Mouse (Mus musculus) heart, postnatal 14 days (tissue): ENCODE data around the gene Nrxn2. TPM values are rescaled to one million over a fixed set of nuclear protein-coding genes. Genes with fewer than 3 reads are reported as not detected.

Experiments used
- DNase-seq, 2 experiments: peaks; one replicate each; pipeline ENCODE4 v3.0.0; 2021 to 2022
- intact Hi-C: fragments of 180-260 bp; cut with DNase I; formaldehyde crosslinking; loops from one replicate; pipeline ENCODE4 v1.15.1; 2025
- total RNA-seq, 2 experiments: library from RNA; stranded (reverse); gene quantifications; 2 replicates each; pipeline ENCODE4 v1.2.3; 2021

Nrxn2 gene
- total RNA-seq, 2 experiments from 2014 or later: 5.2 to 5.9 TPM

DNA sequence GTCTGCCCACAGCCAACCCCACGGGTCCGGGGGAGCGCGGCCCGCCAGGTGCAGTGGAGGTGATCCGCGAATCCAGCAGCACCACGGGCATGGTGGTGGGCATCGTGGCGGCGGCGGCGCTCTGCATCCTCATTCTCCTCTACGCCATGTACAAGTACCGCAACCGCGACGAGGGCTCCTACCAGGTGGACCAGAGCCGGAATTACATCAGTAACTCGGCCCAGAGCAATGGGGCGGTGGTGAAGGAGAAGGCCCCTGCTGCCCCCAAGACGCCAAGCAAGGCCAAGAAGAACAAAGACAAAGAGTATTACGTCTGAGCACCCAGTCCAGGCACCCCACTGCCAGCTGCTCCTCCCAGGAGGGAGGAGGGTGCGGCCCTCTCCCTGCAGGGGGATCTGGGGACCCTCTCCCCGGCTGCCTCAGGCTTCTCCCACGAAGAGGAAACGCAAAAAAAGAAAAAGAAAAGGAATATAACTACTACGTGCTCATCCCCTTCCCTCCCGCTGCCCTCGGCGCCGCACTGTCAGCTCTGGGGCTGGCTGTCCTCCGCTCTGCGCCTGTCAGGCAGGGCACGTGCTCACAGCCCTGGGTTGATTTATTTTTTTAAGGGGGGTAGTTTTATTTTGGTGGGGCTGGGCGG lies 113.4 kb downstream of the Nrxn2 start:
- DNase-seq: peak; percentile 30 to 38
- intact Hi-C loops: no loop called here

DNA sequence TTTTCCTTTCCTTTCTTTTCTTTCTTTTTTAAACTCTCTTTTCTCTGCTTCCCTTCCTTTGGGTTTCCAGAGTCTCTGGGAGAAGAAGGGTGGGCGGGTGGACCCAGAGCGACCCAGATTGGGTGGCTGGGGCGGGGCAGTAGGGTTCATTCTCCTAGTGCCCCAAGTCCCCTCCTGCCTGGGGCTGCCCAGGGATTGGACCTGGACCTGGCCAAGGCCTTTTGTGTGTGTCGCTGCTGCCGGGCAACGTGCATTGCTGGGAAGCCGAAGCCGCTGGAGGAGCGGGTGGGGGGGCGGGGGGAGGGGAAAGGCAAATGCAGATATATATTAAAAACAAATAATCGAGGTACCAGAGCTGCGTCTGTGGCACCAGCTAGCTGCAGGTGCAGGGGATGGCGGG lies 114.1 kb downstream of the Nrxn2 start:
- intact Hi-C loops: no loop called here
- peak; percentile 27 to 43 for DNase-seq

DNA sequence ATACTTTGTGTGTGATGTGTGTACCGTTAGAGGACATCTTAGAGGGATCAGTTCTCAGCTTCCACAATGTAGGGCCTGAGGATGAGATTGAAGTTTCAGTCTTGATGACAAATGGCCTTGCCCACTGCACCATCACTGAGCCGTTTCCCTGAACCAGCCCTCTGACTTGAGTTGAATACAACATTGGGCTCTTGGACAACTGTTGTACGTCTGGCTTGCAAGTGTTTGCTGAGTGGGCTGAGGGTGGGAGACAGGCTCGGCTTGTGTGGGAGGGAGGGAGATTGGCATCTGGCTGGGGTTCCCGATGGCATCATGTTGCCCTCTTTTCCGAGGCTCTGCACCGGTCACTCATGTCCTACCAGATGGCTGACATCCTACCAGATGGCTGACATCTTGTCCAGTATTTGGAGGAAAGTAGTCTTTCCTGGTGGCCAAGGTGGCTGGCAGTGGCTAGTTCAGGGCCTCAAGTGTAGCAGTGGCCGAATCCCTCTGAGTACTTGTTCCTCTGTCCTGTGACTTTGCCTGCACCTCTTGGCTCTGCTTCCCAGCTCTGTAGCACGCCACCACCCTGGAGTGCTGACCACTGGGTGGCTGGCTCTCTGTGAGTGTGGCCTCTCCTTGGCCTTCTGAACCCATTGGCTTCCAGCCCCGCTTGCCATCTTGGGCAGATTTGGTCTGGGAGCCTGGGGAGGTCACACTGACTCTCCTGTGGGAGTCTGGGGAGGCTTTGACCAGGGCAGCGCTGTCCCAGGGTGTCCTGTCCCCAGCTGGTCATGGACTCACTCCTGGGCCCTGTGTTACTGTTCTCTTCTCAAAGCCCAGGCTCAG lies 115.0 kb downstream of the Nrxn2 start:
- no peak for DNase-seq
- intact Hi-C loops: no loop called here

DNA sequence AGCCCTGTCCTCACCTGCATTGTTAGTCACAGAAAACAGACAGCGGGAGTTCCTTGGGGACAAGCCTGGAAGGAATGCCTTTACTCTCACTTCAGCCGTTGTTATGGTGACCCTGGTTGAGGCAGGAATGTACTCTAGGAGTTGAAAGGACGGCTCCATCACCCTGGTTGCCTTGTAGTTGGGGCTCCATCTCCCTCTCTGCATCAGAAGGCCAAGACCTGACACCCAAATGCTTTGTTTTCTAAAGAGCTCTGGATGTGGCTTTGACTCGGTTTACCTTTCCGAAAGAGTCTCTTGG lies 115.5 kb downstream of the Nrxn2 start:
- intact Hi-C loops: no loop called here
- no peak for DNase-seq

DNA sequence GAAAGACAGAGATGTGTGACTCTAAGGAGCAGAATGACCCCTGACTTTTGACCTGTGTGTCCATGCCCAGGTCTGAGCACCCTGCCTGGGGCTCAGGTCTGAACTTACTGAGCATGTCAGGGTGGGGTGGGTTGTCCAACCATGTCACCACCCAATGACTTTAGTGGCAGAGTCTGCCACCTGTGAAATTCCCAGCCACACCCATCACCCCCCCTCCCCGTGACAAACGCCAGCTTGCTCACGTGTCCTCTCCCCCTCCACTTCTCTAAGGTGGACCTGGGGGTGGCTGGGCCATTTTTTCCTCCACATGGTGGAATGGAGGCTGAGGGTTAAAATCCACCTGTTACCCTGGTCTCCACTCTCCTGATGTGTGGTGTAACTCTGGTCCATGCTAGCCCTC lies 117.7 kb downstream of the Nrxn2 start:
- DNase-seq: no peak
- intact Hi-C loops: no loop called here

DNA sequence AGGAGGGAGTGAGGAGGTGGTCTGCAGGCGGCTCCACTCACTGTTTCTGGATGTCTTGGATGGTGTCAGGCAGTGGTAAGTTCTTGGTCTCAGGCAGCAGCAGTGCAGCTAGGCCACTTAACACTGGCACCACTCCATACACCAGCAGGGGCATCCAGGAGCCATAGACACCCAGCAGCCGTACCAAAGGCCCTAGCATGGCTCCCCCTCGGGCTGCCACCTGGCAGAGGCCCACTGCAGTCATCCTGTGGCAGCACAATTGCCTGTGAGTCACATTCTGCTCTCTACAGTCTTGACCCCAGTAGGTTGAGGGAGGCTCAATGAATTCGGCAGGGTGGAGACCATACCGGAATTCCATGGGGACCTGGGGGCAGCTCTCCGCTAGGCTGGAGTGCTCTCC lies 118.2 kb downstream of the Nrxn2 start:
- no peak for DNase-seq
- intact Hi-C loops: no loop called here

DNA sequence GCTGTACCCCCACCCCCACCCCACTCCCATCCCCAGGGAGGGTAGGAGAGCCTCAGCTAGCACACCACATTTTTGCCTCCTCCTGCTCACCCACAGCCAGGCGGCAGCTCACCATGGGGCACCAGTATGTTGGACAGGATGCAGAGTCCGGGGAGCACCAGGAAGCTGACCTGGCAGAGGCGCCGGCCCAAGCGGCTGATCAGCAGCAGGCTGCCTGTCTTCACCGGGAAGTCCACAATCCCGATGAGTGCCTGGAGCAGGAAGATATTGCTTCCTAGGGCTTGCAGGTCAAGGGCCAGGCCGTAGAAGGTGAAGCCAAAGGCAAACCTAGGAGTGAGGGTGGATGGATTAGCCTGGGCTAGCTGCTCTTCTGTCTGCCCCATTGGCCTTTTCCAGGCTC lies 119.0 kb downstream of the Nrxn2 start:
- no peak for DNase-seq
- intact Hi-C loops: no loop called here

DNA sequence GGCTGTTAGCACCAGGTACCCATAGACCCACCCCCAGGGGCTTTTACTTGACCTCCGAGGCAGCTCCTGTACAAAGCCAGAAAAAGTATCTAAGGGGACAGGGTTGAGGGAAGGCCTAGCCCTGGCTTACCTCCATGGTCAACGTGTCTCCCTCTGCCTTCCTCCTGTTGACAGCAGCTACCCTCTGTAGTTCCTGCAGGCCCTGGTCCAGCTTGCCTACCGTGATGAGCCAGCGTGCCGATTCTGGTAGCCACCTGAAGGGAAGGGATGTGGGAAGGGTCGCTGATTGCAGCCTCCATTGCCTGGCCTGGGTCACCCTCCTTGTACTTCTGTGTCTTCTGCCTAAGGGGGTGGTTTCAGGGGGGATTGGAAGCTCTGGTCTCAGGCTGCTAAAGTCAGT lies 120.0 kb downstream of the Nrxn2 start:
- DNase-seq: no peak
- intact Hi-C loops: no loop called here

DNA sequence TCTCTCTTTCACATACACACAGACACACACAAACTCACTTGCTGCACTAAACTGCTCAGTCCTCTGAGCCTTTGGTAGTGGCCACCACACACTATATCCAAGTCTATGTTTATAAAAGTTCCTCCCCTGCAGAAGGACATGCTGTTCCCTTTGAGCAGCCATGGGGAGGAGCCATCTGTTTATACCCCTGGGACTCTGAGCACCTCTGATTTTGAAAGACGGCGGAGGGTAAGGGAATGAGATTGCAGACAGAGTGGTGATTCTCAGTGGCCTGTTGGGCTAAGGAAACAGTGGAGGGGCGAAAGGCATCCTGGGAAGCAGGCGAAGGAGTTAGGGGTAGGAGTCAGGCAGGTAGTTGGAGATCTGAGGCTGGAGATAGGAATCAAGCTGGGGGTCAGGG lies 121.1 kb downstream of the Nrxn2 start:
- no peak for DNase-seq
- intact Hi-C loops: no loop called here

DNA sequence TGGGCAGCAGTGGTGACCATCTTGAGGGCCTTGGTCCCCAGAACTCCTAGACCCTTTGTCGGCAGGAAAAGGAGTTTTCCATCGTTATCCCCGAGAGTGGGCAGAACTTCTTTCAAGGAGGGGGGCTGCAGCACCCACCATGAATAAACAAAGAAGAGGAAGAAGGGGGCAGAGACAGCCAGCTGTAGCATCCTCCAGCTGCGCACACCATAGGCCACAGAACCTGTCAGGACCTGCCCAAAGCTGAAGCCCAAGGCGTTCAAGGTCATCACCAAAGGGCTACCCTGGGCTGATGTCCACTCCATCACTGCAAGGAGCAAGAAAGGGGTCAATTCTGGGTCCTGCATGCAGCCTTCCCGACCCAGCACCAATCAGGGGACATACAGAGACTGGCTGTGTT lies 121.7 kb downstream of the Nrxn2 start:
- no peak for DNase-seq
- intact Hi-C loops: no loop called here

DNA sequence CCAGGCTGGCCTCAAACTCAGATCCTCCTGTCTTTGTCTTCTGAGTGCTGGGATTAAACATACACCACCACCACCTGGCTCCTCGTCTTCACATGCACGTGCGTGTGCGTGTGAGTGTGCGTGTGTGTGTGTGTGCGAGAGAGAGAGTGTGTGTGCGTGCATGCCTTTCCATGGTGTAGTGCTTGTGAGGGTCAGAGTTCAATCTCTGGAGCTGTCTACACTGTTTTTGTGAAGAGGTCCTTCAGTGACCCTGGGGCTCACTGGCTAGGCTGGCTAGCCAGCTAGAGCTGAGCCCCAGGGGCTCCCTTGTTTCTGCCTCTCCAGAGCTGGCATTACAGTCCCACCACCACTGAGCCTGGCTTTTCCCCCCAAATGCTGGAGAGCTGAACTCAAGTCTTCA lies 123.0 kb downstream of the Nrxn2 start:
- intact Hi-C loops: no loop called here
- no peak for DNase-seq

DNA sequence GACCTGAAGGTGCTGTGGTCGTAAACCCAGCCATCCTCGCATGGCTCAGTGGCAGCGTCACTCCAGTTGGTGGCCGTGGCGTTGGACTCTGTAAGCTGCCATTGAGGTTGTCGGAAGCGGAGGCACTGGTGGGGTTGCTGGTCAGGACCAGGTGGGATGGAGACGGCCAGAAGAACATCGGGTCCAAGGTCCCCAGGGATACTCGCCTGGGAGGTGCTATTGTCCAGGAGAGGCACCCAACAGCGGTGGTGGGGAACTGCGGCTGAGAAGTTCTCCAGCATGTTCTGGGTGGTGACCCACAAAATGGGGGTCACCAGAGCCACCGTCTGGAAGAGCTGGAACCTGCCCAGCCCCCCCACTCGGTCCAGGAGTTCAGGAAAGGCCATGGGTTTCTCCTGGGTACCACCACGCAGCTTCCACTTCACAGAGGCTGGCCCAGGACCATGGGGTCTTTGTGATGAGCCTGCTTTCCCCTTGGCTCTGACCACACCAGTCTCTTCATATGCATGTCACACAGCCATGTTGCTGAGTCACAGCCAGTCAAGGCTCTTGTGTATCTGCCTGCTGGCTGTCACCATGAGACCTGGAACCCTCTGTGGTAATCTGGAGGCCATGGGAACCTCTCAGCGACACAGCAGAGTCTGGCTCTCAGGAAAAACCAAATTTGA lies 124.0 kb downstream of the Nrxn2 start, which contains the start of gene Slc22a12:
Gene Slc22a12 (minus strand): TSS at position 666 of the 668 bp plus-strand sequence.
- intact Hi-C loops: no loop called here
- no peak for DNase-seq

DNA sequence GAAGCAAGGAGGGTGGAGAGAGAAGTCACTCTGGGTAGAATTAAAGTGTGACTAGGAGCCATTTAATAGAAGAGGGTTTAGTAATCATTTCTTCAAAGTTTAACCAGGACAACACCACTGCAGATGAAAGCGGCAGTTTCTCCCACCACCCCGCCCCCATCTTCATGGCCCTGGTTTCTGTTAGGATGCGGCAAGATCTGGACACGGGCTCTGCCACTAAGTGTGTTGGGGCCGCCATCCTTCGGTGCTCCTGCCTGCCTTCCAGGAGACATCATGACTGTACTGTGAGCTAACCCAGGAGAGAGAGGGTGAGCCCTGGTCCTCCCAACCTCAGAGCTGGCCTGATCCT lies 124.5 kb downstream of the Nrxn2 start:
- DNase-seq: no peak

DNA sequence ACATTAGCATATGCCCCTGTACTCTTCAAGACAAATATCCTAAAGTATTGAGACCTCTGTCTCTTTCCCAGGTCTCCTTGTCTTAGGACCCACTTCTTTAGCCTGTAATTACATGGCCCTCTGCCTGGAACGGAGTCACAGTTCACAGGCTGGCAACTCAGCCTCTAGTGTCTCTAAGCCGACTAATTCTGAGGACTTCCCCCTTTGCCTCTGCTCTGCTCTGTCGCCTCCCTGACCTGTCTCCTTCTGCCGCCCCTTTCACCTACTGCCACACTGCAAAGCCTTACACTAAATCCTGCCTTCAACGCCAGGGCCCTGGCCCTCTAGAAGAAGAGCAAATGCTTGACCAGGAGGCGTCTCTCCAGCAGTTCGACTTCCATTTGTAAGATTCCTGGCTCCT lies 125.0 kb downstream of the Nrxn2 start:
- intact Hi-C loops: no loop called here
- no peak for DNase-seq

More for the DNA sequence above, 124.5 kb downstream of the Nrxn2 start:
- intact Hi-C loops: no loop called here

DNA sequence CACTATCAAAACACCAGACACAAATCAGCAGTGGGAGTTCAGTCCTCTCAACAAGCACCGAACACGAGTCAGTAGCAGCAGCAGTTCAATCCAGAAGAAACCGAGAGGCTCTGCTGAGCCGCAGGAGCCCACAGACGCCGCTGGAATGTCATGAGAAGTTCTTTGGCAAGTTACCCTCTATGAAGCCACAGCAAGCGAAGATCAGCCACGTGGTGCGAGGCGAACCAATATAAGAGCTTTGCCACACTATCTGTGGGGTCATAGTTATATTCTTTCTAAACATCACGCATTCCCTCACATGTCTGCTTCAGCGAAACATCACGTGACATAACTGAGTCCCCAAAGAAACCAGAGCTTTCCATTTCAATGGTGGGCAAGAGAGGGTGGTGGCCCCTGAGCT lies 126.2 kb downstream of the Nrxn2 start:
- no peak for DNase-seq
- intact Hi-C loops: no loop called here

DNA sequence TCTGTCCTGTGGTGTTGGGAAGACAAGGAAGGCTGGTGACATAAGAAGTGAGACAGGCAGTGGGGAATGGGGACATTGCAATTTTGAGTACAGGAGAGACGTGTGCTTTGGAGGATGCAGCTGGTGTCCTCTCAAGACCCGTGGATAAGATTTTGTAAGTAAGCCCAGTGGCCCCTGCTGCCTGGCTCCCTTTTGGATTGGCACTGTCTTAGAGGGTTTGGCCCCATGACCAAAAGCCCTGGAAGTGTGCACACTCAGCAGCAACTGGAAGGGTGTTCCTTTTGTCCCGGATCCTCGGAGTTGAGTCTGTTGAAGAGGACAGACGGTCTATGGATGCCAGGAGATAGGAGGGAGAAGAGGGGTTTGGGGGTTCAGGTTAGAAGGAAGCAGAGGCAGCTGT lies 127.0 kb downstream of the Nrxn2 start:
- intact Hi-C loops: no loop called here
- no peak for DNase-seq

DNA sequence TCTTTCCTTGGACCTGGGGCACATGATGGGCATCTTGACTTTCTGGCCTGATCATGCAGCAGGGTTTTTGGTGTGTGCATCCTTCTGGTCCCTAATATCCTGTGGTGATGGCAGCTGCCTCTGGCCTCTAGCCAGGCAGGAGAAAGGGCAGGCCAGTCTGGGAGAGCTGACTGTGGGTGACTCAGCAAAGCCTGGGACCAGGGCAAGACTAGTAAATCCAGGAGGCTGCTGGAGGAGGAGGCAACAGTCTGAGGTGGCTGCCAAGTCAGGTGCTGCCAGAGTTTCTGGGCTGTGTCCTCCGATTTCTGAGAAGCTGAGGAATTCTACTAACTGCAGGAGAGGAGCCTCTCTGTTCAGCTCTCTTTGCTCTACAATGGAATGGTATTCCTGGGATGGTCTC lies 127.6 kb downstream of the Nrxn2 start:
- intact Hi-C loops: no loop called here
- peak in 1 of 2 experiments; percentile 33 for DNase-seq

DNA sequence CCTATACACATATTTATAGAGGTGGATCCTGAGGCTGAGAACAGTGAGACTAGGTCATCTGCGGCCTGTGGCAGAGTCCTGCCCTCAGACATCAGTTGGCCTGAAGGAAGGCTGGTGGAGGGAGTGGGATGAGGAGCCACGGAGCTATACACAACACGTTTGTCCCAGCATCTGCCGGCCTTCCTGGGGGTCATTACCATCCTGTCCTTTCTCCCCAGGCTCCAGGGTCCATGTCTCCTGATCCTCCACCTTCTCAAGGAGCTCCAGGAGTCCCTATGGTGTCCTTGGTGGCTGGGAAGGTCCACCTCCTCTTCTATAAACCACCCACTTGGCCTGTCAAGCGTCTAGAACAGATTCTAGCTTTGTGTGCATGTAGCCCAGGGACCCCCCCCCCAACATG lies 129.3 kb downstream of the Nrxn2 start:
- no peak for DNase-seq
- intact Hi-C loops: no loop called here

DNA sequence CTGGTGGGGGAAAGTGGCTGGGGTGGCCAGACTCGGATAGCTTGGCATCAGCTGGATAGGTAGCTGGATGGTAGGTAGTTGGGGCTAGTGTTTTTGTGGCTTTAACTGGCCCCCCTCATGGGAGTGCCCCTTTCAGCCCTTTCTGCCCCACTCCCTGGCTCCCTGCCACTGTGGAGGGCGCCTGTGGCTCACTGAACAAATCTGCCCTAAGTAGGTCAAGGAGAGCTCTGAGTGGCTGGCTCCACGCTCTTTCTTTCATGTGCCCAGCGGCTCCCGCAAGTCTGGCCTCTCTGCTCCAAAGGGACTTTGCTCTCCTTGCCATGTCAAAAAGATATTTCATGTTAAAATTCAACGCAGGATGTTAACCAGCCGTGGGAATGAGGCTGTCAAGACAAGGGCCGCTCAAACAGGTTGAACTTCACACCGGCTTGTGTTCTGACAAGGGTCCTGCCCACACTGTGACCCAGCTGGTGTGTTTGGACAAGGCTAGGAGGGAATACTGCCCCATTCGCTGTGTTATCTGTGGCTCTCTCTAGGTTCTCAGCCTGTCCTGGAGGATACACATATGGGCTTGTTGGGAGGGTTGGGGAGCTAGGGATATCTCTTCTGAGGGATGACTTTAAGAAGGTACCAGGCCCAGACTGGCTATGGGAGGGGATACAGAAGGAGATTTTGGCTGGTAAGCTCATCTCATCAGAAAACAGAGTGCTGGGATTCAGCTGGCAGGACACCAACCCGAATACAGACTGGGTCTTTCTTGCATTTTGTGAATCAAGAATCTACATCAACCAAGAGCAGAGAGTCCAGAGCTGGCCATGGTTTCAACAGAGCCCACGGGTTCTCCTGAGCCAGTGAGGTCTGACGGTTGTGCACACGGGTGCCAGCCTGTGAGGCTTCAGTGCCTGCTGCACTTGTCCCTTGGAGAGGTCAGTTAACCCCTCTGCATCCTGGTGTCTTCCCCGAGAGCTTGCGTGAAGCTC lies 130.2 kb downstream of the Nrxn2 start:
- DNase-seq: no peak
- intact Hi-C loops: no loop called here

DNA sequence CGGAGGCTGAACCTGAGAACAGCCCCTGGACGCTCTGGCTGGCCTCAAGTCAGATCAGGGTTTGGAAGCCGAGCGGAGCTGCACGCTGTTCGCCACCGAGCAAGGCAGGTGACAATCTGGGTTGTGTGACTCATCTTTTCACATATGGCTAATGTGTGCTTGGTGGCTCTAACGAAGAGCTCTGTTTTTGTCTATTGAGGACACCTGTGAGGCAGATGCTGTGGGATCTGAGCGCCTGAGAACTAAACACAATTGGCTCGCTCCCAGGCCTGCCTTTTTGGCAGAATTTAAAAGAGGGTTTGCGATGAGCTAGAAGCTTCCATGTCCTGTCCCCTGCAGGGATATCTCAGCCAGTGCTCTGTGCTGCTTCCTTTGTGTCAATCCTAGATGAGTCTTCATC lies 131.0 kb downstream of the Nrxn2 start:
- intact Hi-C loops: no loop called here
- no peak for DNase-seq

DNA sequence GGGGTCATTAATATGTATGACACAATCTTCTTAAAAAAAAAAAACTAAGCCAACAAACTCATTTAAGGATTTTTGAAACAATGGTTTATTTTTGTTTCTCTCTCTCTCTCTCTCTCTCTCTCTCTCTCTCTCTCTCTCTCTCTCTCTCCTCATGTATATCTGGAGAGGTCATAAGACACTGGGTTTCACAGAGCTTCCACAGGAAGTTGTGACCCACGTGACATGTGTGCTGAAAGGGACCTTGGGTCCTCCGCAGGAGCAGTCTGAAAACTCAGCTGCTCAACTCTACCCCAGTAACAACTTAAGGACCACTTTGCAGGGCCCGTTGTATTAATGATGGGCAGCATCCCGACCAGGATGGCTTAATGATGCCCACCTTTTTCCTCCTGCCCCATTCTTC lies 132.7 kb downstream of the Nrxn2 start:
- intact Hi-C loops: no loop called here
- DNase-seq: no peak
